Mouse (Mus musculus) G1E (cell line): ENCODE data around the gene Ppm1l.

ENCODE experiments used
- CTCF ChIP-seq: IDR thresholded peaks from 2 replicates; pipeline ENCODE4 v1.5.1; 2012; ENCODE audit warnings: low read depth, low read length, inconsistent platforms, mixed read lengths
- GATA1 ChIP-seq: IDR thresholded peaks from 2 replicates; pipeline ENCODE4 v1.6.1; 2012; ENCODE audit warnings: borderline replicate concordance, low read length, inconsistent platforms, mixed read lengths
- GATA2 ChIP-seq: IDR thresholded peaks from 2 replicates; pipeline ENCODE4 v1.6.1; 2012; ENCODE audit warnings: low read depth, low read length, inconsistent platforms, borderline replicate concordance
- POLR2AphosphoS5 ChIP-seq: IDR thresholded peaks from 2 replicates; pipeline ENCODE4 v1.6.1; 2012; ENCODE audit warnings: low read depth, low read length, inconsistent platforms; ENCODE audit not compliant: insufficient replicate concordance
- TAL1 ChIP-seq: conservative IDR thresholded peaks from 2 replicates; pipeline ENCODE4 v1.6.1; 2012; ENCODE audit warnings: low read depth, low read length, inconsistent platforms, mixed read lengths

GRCm38 (mm10) chr3:69393991-69394390, 77.3 kb downstream of the Ppm1l start:
- TF ChIP-seq CTCF (no peak), GATA1 (no peak), POLR2AphosphoS5 (no peak), TAL1 (no peak), GATA2 (no peak)
